Mouse (Mus musculus) ovary, adult 18-20 months (tissue): ENCODE data around the gene H2-DMb1.

Source experiments
- DNase-seq: peaks from one replicate; pipeline ENCODE4 v3.0.0; 2022; ENCODE audit warnings: low spot score, mixed read lengths

The H2-DMb1 gene

DNA sequence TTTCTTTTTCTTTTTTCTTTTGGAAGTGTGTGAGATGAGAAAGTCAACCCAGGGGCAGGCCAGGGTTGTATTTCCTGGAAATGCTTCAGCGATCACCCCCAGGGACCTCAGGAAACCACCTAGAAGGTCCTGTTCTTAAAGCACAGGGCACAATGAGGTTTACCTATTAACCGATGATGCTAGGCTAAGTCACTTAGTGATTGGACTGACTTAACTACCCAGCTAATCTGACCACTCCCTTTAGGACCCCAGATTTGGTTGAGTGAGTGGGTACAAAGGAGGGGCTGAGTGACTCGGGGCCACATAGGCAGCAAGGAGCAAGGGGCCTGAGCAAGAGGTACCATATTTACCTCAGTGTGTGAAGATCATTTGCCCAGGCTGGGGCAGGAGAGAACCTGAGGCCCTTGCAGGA is 7.9 kb upstream of the H2-DMb1 start:
- DNase-seq, result no peak

DNA sequence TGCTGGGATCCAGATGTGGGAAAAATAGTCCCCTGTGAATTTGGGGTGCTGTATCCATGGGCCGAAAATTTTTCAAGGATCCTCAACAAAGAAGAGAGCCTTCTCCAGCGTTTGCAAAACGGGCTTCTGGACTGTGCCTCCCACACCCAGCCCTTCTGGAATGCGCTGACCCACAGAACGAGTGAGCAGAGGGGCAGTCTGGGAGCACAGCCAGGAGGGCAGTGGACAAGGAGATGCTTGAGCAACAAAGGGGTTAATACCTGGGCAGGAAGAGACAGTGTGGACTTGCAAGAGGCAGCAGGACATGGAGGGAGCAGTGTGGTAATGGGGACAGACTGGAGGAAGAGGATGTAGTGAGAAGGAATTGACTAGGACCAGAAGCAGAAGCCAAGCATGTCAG is 2.7 kb downstream of the H2-DMb1 start:
- DNase-seq, result no peak

DNA sequence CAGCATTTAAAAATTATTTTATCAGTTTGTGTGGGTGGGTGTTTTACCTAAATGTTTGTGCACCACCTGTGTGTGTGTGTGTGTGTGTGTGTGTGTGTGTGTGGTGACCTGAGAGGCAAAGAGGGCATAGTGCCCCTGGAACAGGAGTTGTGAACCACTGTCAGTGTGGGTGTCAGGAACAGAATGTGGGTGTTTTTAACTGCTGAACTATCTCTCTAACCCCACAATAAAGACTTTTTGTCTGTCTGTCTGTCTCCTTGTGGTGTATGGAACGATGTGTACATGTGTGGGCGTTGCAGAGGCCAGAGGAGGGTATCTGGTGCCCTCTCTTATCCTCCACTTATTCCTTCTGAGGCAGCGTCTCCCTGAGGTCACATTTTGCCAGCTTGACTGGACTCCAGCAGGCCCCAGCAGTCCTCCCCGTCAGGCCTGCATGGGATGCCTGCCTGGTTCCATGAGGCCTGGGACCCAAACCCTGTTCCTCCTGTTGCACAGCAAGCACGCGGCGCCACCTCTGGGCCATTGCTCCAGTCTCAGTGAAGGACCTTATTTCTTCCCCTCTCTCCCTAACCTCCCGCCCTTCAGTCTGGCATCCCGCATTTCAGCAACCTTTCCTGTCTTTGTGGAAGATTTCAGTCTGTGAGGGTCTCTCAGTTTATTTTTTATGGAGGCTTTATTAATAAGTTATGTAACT is 11.5 kb downstream of the H2-DMb1 start:
- no peak for DNase-seq

DNA sequence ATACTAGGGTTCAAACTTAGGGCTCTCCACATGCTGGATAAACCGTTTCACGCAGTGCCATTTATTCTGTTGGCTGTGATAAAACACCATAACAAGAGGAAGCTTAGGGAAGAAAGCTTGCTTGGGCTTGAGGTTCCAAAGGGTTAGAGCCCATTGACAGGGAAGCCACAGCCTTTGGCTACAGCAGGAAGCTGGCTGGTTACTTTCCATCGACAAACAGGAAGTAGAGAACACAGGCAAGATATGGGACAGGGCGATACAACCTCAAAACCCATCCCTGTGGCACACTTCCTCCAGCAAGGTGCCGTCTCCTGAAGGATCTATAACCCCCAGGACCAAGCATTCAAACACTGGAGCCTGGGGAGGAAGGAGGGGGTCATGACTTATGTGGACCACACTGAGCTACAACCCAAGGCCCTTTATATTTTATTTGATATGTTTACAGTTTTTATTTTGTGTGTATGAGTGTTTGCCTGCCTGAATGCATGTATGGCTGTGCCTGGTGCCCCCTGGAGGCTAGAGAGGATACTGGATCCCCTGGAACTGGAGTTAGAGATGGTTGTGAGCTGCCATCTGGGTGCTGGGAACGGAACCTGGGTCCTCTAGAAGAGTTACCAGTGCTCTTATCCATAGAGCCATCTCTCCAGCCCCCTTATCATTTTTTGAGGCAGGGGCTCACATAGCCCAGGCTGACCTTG is 12.3 kb downstream of the H2-DMb1 start:
- no peak for DNase-seq

DNA sequence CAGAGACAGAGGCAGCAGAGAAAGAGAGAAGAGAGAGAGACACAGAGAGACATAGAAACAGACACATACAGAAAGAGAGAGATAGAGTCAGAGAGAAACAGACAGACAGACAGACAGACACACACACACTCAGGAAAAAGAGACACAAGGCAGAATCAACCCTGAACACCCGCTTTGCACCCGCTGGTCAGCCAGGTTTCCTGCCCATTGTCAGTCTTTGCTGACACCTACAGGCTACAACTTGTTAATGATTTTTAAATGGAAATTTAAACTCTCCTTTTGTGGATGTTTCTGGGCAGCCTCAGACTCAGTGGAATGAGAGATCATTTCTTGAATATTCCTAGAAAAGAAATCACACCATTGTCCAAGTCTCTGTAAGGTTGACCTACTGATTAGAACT is 16.4 kb downstream of the H2-DMb1 start:
- DNase-seq, result no peak

DNA sequence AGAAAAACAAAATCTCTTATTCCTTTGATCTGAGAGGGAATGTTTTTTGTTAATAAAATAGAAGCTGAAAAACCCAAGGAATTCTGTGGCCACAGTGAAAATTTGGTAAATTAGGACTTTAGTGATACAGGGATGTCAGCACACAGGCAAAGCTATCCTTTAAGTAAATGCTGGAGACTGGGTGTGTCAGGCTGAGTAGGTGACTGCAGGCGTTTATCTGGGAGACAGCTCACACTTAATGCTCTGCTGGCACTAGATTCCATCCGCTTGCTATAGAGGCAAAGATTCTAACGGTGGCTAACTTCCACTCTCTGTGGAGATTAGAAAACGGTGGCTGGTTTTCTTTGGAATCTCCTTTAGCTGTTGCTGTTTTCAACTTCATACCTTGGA is 17.6 kb downstream of the H2-DMb1 start:
- no peak for DNase-seq

DNA sequence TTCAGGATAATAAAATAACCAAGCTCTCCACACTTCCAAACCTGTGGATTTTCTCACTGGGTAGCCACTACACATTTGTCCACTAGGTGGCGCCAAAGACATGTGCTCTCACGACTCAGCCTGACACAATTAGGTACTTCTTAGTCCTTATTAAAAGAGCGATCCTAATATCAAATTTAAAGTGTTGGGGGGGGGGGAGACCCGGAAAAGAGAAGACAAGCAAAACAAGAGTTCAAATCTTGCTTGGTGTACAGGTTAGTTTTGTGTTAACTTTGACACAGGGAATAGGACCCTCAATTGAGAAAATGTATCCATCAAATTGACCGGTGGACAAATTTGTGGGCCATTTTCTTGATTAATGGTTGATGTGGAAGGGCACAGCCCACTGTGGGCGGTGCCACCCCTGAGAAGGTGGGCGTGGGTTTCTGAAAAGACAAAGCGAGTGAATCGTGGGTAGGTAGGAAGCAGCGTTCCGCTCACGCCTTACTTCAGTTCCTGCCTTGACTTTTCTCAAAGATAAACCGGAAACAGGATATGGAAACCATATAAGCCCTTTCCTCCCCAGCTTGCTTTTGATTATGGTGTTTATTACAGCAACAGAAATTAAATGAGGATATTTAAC is 18.1 kb downstream of the H2-DMb1 start:
- DNase-seq, result peak; percentile 44

DNA sequence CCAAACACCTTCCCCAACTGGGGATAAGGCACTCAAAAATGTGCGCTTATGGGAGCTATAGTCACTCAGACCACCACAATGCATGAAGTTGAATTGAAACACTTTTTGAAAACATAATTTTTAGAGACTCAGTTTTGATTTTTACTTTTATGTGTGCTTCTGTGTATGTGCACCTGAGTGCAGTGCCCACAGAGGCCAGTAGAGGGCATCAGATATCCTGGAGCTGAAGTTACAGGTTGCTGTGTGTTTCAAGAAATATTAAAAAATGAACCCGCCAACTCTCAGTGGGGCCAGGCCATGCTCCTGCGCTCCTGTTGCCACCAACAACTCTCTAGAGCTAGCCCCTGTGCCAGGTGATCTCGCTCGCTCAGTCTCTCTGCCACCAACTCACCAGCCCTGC is 19.7 kb downstream of the H2-DMb1 start:
- no peak for DNase-seq

DNA sequence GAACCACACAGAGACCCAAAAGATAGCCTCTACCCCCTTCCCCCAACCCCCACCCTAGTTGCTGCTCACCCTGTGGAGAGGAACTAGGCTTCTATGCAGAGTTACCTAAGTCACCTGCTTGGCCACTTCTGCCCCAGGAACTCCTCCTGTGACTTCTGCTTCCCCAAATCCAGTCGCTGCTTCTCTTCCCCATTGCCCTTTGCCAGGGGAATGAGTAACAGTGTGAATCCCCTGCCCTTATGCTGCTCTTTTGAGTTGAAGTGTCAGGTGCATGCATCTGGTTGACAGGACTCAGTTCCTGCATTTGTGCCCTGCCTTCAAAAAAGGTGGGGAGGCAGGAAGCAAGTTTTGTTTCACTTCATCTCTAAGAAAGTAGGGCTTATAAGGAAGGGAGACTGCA is 21.2 kb downstream of the H2-DMb1 start:
- no peak for DNase-seq

DNA sequence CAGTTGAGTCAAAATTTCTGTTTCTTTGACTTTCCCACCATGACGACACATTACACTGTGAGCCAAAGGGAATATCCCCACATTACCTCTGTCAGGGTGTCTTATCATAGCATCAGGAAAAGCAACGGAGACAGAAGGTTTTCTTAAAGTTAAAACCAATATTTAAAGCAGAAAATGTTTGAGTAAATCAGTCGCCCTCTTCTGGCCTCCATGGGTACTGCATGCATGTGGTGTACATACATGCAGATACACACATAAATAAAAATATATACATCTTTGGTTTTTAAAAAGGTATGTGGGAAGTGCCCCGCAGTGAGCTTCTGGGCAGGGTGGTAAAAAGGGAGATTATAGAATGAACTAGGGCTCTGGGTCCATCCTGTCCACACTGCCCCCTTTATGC is 24.3 kb downstream of the H2-DMb1 start:
- DNase-seq, result no peak

DNA sequence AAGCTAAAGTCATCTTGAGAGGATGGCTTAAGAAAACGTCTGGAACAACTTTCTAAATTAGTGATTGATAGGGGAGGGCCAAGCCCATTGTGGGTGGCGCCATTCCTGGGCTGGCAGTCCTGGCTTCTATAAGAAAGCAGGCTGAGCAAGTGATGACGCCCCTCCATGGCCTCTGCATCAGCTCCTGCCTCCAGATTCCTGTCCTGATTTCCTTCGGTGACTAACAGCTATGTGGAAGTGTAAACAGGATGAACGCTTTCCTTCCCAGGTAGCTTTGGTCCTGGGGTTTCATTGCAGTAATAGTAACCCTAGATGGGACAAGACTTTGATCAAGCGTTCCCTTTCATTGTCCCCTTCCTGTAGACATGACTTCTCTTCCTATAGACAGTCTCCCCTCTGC is 26.1 kb downstream of the H2-DMb1 start:
- DNase-seq, result no peak

DNA sequence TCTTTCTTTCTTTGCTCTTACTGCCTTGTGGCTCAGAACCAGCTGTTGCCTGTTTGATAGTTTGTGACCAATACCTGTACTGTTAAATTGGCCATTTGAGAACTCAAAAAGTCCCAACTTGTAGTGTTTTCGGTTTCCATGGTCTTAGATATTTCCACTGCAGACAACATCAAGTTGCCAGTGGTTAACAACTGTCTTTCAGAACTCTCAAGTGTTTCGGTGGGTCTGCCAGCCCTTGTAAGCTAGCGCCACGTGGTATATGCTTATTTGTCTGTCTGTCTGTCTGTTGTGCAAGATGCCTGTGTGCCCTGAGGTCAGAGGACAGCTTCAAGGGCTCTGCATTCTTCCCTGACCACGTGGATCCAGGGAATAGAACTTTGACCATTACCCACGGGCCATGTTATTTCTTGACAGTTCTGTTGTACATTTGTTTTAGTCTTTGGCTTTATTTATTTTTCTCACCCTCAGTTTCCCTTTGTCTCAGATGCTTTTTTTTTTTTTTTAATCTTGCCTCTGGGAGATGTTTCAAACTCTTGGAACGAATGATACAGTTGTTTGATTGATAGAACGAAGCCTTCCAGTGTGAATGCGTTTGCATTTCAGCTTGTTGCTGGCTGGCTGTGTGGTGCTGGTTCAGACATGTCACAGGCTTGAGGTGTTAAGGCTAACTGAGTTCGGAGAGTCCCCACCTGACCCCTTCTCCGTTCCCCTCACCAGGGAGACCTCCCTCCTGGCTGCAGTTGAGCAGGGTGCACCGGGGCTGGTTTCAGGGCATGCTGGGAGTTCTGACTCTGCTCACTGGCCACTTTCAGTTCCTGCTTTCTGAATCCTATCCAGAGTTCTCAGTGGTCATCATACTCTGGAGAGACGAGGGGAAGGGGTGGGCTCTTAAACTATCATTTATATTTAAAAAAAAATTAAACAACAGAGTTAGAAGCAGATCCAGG is 27.3 kb downstream of the H2-DMb1 start:
- no peak for DNase-seq

DNA sequence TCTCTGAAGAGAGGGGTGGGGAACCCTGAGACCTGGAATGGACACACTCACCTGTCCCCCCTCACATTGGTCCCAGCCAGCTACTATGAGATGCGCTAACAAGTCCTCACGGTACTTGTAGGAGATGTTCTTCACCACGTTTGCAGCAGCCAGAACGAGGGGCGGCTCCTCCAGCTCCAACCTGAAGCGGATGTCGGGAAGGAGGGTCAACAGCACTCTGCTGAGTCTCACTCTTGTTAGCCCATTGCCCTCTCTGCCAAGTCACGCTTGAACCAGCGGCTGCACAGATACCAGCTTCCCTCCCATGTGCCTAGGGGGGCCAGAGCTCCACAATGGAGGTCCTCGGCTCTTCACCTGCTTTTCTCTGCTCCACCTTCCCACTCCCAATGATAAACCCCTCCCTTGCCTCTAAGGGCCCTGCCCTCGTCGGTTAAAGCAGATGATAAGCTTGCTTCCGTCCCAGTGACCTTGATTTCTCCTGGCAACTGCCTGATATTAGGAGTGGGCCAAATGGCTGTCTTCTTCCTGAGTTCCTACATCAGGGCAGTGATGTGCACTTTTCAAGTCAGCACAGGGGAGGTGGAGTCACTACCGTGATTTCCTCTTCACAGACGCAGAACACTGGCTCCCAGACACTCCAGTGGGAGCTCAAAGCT is 30.8 kb downstream of the H2-DMb1 start:
- DNase-seq, result no peak

DNA sequence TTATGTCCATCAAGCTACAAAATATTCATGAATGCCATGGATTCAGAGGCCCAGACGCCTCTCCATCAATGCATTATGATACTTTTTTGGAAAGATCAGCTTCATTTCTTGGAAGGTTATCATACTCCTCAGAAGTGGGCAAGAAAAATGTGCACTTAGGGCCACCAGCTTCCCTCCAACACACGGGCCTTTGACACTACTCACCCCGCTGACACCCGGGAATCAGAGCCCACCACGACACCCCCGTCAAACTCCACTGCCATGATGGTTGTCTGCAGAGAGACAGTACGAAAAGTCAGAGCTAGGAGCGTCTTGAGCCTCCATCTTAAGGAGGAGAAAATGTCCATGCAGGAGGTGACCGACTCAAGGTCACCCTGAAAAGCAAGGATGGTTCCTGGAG is 32.7 kb downstream of the H2-DMb1 start:
- no peak for DNase-seq

DNA sequence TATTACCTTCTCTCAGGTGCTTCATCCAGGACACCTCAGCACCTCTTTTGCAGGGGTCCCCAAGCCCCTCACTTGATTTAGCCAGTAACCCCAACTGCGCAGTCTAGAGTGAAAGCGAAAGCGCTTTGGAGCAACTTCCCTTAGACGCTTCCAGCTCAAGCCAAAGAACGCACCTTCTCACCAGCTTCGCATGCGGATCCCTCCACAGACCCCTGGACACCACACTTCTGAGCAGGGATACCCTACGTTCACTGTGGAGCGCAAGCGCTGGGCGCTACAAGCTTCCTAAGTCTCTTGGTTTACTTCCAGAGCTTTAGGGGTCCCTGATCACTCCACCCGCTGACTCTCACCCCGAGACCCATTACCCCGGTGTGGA is 34.0 kb downstream of the H2-DMb1 start:
- DNase-seq, result no peak

DNA sequence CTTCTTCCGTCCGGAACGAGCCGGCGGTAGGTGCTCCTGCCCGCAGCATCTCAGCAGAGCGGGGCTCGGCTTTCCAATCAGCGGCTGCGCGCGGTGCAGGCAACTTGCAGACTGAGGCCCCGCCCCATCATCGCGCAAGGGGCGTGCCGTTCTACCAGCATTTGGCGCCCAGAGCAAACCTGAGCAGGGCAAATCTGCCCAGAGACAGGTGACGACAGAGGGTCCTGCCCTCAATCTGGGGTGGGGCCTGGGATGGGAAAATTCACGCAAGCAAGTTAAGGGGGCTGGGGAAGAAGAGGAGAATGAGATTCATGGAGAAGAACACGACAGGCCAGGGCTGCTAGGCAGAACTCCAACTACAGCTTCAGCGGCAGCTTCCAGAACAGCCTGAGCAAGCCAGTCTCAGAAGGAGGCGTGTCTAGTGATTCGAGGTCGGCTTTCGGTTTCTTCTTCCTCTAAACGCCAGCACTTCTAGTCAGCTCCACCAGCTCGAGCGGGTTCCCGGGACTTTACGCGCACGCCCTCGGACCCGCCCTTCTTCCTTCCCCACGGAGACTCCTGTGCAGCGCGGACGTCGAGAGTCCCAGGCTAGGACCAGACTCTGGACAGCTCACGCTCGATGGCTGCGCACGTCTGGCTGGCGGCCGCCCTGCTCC is 34.5 kb downstream of the H2-DMb1 start, which contains the start of the genes Tap1 and Psmb9:
TSS of gene Tap1 (plus strand) at position 293 of the 656 bp plus-strand sequence.
TSS of gene Psmb9 (minus strand) at position 504 of the 656 bp plus-strand sequence.
- peak; percentile 95 for DNase-seq

DNA sequence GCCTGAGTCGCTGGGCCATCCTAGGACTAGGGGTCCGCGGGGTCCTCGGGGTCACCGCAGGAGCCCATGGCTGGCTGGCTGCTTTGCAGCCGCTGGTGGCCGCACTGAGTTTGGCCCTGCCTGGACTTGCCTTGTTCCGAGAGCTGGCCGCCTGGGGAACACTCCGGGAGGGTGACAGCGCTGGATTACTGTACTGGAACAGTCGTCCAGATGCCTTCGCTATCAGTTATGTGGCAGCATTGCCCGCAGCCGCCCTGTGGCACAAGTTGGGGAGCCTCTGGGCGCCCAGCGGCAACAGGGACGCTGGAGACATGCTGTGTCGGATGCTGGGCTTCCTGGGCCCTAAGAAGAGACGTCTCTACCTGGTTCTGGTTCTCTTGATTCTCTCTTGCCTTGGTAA is 35.1 kb downstream of the H2-DMb1 start:
- no peak for DNase-seq

DNA sequence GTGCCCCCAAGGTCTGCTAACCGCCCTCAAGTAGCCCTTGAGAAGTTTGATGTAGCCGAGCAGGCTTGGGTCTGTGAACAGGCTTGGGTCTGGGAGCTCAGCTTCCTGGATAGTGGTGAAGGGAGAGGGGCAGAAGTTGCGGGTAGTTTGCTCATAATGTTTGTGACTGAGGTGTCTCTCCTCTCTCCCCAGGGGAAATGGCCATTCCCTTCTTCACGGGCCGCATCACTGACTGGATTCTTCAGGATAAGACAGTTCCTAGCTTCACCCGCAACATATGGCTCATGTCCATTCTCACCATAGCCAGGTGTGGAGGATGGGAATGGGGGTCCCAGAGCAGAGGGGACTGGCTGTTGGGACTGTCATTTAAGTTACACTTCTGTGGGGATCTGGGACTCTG is 36.1 kb downstream of the H2-DMb1 start:
- no peak for DNase-seq

DNA sequence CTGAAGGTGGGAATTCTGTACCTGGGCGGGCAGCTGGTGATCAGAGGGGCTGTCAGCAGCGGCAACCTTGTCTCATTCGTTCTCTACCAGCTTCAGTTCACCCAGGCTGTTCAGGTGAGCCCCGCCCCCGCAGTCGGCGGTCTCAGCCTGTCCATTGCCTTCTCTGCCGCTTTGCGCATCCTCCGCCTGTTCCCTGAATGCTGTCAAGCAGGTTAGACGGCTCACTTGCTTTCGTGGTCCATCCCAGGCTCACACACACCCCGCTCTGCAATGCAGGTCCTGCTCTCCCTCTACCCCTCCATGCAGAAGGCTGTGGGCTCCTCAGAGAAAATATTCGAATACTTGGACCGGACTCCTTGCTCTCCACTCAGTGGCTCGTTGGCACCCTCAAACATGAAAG is 40.0 kb downstream of the H2-DMb1 start:
- DNase-seq, result no peak

DNA sequence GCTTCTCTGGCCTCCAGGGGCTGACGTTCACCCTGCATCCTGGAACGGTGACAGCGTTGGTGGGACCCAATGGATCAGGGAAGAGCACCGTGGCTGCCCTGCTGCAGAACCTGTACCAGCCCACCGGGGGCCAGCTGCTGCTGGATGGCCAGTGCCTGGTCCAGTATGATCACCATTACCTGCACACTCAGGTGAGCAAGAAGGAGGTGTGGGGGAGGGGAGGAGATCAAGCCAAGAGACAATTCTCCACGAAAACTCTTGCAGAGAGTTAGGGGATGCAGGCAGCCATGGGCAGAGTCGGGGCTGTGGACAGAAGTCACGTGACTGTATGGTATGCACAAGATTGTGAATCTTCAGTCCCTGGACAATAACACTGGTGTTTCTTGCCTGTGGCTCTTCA is 40.6 kb downstream of the H2-DMb1 start:
- no peak for DNase-seq

DNA sequence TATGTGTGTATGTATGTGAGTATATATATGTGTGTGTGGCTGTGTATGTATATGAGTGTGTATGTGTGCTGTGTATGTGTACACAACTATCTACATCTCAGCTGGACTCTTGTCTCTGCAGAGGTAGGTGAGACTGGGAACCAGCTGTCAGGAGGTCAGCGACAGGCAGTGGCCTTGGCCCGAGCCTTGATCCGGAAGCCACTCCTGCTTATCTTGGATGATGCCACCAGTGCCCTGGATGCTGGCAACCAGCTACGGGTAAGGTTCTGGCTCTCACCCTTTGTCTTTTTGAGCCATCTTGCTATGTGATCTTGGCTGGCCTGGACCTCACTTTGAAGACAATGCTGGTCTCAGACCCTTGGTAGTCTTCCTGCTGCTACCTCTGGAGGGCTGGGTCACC is 41.9 kb downstream of the H2-DMb1 start:
- no peak for DNase-seq
